In the genomic region with DNA sequence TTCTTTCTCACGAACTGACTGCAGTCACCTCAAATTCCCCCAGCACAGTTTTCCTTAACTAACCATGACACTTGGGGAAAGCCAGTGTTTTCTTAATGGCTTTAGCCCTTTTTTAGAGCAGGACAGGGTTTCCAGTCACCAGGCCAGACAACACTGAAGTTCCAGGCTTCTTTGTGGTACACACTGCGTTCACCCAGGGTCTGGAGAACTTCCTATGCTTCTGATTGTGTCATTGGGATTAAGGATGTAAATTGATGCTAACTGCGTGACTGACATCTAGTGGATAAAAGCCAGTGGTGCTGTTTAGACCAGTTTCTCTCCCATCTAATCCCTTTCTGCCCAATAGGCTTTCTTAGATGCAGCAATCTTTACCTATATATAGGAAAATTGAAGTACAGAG, we compare ENCODE assay signal across 10 mouse cellular contexts.
DNase-seq lines count a peak whose midpoint lies in the region; ATAC-seq and TF ChIP-seq lines count a peak whose summit lies in the region.
"Had no signal": no experiment of that assay in that cellular context is flagged by ENCODE, and none has a peak within 500 bp of the region (broad histone marks: within the 10 kb centered on the region; RNA-seq: fewer than 3 reads in every experiment).

No protein-coding gene starts in this region.

- H3K4me1 ChIP-seq in lung, adult 2 months (ENCODE audit: control insufficient read depth, insufficient read depth, low read length) = peaks cover 2% of the 10 kb centered on the region; the same call in 1 of the 2 replicates
- H3K4me1 ChIP-seq in hindbrain, postnatal 0 days (ENCODE audit: insufficient read depth, low read length) = no peaks in the 10 kb centered on the region
- no peaks in the 10 kb centered on the region for H3K4me1 ChIP-seq in limb, embryonic 11.5 days (ENCODE audit: control insufficient read depth, insufficient read depth, low read length)
- peaks cover 12% of the 10 kb centered on the region for H3K4me1 ChIP-seq in neural tube, embryonic 13.5 days (replicated peaks)

- no peak for DNase-seq in lung, adult 2 months
- DNase-seq in lung, adult 18-20 months = no peak
- peak; percentile 83 for DNase-seq in embryo, embryonic 10.5 days (ENCODE audit: low spot score)
- peak; percentile 89 for DNase-seq in hindbrain, postnatal 0 days (ENCODE audit: low spot score)
- peak; percentile 52 for DNase-seq in limb, embryonic 11.5 days (ENCODE audit: low spot score)
- DNase-seq in thymus, postnatal 10 days (ENCODE audit: low spot score in 2 of 2) = no peak
- no peak for DNase-seq in spleen, adult 12 weeks (ENCODE audit: low spot score)

- no peaks in the 10 kb centered on the region for H3K9me3 ChIP-seq in hindbrain, postnatal 0 days (ENCODE audit: low read length)
- peaks cover 2% of the 10 kb centered on the region; the same call in 1 of the 2 replicates for H3K9me3 ChIP-seq in limb, embryonic 11.5 days (ENCODE audit: control insufficient read depth, low read length)
- H3K9me3 ChIP-seq in neural tube, embryonic 13.5 days = no peaks in the 10 kb centered on the region
- H3K9me3 ChIP-seq: embryonic facial prominence, embryonic 13.5 days; lung, embryonic 15.5 days had no signal

- TF ChIP-seq CTCF in lung, adult 2 months (IDR thresholded peaks at IDR 0.05; ENCODE audit: insufficient read depth, low read length) = peak; percentile 38; the same call in 1 of the 2 replicates
- TF ChIP-seq CTCF in hindbrain, postnatal 0 days (IDR thresholded peaks at IDR 0.05; ENCODE audit: low read depth) = peak; percentile 91

- no peaks in the 10 kb centered on the region for H3K27me3 ChIP-seq in hindbrain, postnatal 0 days (ENCODE audit: insufficient read depth, low read length)
- no peaks in the 10 kb centered on the region for H3K27me3 ChIP-seq in limb, embryonic 11.5 days (ENCODE audit: control insufficient read depth, insufficient read depth, low read length)
- H3K27me3 ChIP-seq in neural tube, embryonic 13.5 days = peaks cover 9% of the 10 kb centered on the region
- H3K27me3 ChIP-seq: lung, embryonic 15.5 days had no signal

- no peak overlapping the region for H3K4me3 ChIP-seq in lung, adult 2 months (replicated peaks; ENCODE audit: extremely low read depth, low read depth, low read length)
- no peak overlapping the region for H3K4me3 ChIP-seq in hindbrain, postnatal 0 days (ENCODE audit: low read length)
- no peak overlapping the region for H3K4me3 ChIP-seq in limb, embryonic 11.5 days (ENCODE audit: low read depth, low read length)
- no peak overlapping the region for H3K4me3 ChIP-seq in neural tube, embryonic 13.5 days
- H3K4me3 ChIP-seq: embryonic facial prominence, embryonic 13.5 days; lung, embryonic 15.5 days had no signal

- no peaks in the 10 kb centered on the region for H3K36me3 ChIP-seq in hindbrain, postnatal 0 days (ENCODE audit: insufficient read depth, low read length)
- no peaks in the 10 kb centered on the region for H3K36me3 ChIP-seq in limb, embryonic 11.5 days (ENCODE audit: control insufficient read depth, insufficient read depth, low read length)
- H3K36me3 ChIP-seq in neural tube, embryonic 13.5 days = no peaks in the 10 kb centered on the region
- H3K36me3 ChIP-seq: embryonic facial prominence, embryonic 13.5 days; lung, embryonic 15.5 days had no signal

- H3K27ac ChIP-seq in hindbrain, postnatal 0 days = no peak overlapping the region
- no peak overlapping the region for H3K27ac ChIP-seq in limb, embryonic 11.5 days (replicated peaks; ENCODE audit: low read depth, low read length)
- H3K27ac ChIP-seq in neural tube, embryonic 13.5 days (replicated peaks) = no peak overlapping the region
- H3K27ac ChIP-seq: embryonic facial prominence, embryonic 13.5 days; lung, embryonic 15.5 days had no signal

- no peak overlapping the region for H3K4me2 ChIP-seq in hindbrain, postnatal 0 days (ENCODE audit: low read depth, low read length)
- H3K4me2 ChIP-seq in limb, embryonic 11.5 days (ENCODE audit: low read depth, severe bottlenecking) = no peak overlapping the region
- H3K4me2 ChIP-seq in neural tube, embryonic 13.5 days = no peak overlapping the region
- H3K4me2 ChIP-seq: embryonic facial prominence, embryonic 13.5 days; lung, embryonic 15.5 days had no signal

- no peak overlapping the region for H3K9ac ChIP-seq in hindbrain, postnatal 0 days (replicated peaks; ENCODE audit: low read length)
- no peak overlapping the region for H3K9ac ChIP-seq in limb, embryonic 11.5 days (ENCODE audit: low read length)
- no peak overlapping the region for H3K9ac ChIP-seq in neural tube, embryonic 13.5 days
- H3K9ac ChIP-seq: embryonic facial prominence, embryonic 13.5 days; lung, embryonic 15.5 days had no signal

- WGBS in lung, adult 2 months = 35% methylated on average over 3 of the region's 3 CpGs
- WGBS in hindbrain, postnatal 0 days = 28% methylated on average over 3 of the region's 3 CpGs
- 36% methylated on average over 3 of the region's 3 CpGs for WGBS in limb, embryonic 11.5 days
- 28% methylated on average over 3 of the region's 3 CpGs for WGBS in neural tube, embryonic 13.5 days

- no peak for TF ChIP-seq POLR2A in lung, adult 2 months (IDR thresholded peaks at IDR 0.05; ENCODE audit: borderline replicate concordance, extremely low read depth, low read depth, low read length)

- peak; percentile 78 for ATAC-seq in hindbrain, postnatal 0 days
- no peak for ATAC-seq in limb, embryonic 11.5 days (ENCODE audit: insufficient number of reproducible peaks, low FRiP score, low TSS enrichment, low read depth)
- peak; percentile 54 for ATAC-seq in neural tube, embryonic 13.5 days (ENCODE audit: low read depth)

Comparison
In these comparisons a context has a peak if more than half of its experiments do, and no peak if none do; other contexts are left out.
1. DNase-seq: peak in embryo, embryonic 10.5 days (single experiment), hindbrain, postnatal 0 days (single experiment) and limb, embryonic 11.5 days (single experiment); none in lung, adult 2 months (single experiment), lung, adult 18-20 months (0 of 2), thymus, postnatal 10 days (0 of 2) and spleen, adult 12 weeks (single experiment).